Mouse (Mus musculus): Measurements from ENCODE around the gene Pelo.

The Pelo gene

DNA sequence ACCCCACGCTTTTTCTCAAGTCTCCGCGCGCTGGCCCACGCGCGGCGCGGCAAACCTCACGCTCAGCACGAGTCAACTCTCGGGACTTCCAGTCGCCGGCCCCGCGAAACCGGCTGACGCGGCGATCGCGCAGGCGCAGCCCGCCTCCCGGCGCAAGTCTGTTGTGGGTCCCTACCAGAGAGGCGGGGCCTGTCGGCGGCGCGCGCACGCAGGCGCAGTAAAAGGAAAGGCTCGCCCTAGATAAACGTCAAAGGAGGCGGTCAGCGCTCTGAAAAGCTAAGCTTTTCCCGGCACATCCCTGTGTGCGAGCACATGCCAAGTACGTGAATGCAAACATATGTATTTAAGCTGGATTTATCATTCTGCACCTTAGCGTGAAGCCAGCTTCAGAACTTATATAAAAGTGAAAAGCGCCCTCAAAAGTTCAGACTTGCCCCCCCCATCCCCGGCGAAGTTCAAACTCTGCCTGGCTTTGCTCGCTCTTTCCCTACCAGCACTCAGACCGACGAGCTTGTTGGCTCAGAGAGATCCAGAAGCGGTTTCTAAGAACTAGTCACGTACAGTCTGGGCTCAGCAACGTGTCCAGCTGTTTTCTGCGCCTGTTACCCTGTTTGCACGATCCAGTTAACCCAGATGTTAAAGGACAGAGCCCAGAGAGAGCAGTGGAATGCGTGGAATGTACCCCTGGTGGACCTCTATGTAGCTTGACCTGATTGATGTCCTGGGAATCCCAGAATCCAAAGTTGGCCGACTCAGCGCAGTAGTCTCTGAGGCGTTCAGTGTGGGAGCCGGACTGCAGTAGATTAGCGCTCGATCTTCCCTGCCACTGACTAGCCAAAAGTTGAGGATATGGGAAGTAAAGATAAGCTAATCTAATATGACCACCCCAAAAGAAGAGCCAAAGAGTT is at the start of gene Pelo:
Gene Pelo, minus strand, starts transcription at position 118 of the 908 bp plus-strand sequence.
- in situ Hi-C loops (cut with MboI; ENCODE audit: unreplicated experiment in 2 of 2), result no loop called here

DNA sequence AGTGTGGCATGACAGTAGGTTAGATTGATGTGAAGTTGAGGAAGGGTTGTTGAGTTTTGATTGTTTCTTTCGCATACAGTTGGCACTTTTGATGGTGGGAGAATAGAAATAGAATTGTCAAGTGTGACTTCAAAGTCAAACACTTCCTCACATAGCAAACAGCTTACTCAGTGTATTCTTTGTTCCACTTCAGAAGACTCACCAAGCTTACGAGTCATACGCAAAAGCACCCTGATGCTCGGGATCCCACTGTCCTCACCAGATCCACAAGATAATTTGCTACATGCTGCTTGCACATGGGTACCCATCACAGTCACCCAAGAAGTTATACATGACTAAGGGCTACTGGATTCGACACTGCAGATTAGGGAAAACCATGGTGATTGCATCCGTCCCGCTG is 48.5 kb upstream of the Pelo start:
- in situ Hi-C loops (cut with MboI; ENCODE audit: unreplicated experiment in 2 of 2), result no loop called here

DNA sequence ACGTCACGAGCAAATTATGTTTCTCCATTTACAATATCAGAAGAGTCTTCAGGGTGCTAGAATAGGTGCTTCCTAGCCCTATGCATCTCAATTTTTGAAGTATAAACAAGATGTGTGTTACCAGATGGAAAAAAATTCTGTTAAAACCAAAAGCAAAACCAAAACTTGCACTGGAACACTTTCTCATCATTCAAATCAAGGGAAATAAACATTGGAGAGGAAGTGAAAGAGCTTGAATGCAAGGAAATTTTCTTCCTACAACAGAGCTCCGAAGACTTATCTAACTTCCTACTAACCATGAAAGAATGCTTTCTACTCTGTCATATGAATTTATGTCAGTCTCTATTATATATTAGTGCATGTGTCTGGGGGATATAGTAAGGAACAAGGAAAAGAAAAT is 46.8 kb upstream of the Pelo start:
- in situ Hi-C loops (cut with MboI; ENCODE audit: unreplicated experiment in 2 of 2), result no loop called here

DNA sequence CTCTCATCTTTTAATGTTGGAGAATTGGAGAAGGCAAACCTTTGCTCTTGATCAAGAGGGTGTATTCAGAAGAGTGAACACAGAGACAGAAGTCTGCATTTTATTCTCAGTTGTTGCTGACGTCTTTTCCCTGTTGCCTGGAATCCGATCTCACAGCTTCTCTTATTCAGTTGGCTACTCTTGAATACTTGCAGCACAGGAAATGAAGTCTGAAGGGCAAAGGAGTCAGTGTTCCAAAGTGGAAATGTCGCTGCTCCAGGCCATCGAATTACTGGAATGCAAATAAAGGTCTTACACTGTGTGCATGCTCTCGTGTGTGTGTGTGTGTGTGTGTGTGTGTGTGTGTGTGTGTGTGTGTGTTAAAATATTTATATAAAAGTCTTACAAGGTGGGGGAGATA is 42.4 kb upstream of the Pelo start:
- in situ Hi-C loops (cut with MboI; ENCODE audit: unreplicated experiment in 2 of 2), result loop anchor here in 1 of 2 experiments (5.0 kb wide), 1 partner anchor 45 kb away; no protein-coding TSS in a partner anchor

DNA sequence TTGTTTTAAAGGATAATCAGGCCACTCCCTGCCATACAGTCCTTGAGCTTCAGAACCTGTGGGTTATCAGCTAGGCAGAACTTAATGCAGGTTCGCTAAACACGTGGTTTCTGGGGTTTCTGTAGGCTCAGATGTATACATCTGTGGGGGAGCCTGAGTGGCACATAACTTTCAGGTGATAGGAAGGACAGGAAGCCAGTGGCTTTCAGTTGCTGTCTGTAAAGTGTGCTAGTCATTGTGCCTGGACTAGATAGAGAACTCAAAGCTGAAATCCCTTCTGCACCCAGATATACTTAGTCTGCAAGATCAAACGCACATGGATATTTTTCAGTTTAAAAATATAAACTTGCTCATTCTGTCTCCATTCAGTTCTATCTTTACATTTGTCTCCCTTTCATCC is 41.4 kb upstream of the Pelo start:
- in situ Hi-C loops (cut with MboI; ENCODE audit: unreplicated experiment in 2 of 2), result loop anchor here in 1 of 2 experiments (5.0 kb wide), 1 partner anchor 46 kb away; no protein-coding TSS in a partner anchor

DNA sequence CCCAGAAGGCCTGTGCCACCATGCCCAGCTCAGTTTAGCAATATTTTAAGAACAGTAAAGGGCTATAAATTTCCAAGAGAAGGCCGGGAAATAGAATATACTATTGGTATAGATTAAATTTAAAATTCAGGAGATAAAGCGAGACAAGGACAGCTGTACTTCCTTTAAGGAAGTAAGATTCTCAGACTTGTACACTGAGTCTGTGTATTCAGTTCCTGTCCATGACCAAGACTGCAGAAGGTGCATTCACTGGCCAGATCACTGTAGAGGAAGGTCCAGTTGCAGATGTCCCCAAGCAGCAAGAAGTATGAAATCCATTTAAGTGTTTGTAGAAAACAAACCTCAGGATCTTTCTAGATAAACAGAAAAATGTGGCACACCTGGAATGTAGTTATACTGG is 40.0 kb upstream of the Pelo start:
- in situ Hi-C loops (cut with MboI; ENCODE audit: unreplicated experiment in 2 of 2), result loop anchor here in 1 of 2 experiments (5.0 kb wide), 1 partner anchor 47 kb away; no protein-coding TSS in a partner anchor

DNA sequence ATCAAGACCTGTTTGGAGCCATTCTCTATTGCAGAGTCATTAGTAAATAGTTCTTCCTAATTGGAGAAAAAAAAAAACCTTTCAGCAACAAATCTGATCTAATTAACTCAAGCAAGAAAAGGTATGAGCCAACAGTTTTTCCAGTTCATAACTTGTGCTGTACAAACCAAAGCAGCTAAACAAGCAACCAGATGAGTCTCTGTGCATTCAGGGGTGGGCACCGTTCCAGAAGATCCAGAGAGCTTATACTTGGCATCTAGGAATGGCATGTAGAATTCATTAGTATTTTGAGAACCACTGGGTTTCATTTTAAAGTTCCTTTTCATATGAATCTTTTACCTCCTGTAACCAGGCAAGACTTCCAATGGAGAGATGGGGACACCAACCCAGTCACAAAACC is 37.8 kb upstream of the Pelo start:
- in situ Hi-C loops (cut with MboI; ENCODE audit: unreplicated experiment in 2 of 2), result no loop called here

DNA sequence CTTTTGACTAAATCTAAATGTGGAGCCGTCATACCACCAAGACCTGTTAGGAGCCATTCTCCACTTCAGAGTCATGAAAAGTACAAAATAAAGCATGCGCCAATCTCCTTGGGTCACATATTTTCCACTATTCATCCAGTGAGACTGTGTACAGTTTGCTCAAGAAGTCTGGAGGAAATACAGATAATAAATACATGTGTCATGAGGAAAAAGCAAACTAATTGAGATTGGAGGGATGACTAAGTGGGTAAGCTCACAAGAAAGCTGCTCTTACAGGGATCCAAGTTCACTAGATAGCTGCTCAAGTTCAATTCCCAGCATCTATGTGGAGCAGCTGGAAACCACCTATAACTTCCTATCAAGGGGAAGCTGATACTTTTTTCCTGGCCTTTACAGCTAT is 36.5 kb upstream of the Pelo start:
- in situ Hi-C loops (cut with MboI; ENCODE audit: unreplicated experiment in 2 of 2), result no loop called here

DNA sequence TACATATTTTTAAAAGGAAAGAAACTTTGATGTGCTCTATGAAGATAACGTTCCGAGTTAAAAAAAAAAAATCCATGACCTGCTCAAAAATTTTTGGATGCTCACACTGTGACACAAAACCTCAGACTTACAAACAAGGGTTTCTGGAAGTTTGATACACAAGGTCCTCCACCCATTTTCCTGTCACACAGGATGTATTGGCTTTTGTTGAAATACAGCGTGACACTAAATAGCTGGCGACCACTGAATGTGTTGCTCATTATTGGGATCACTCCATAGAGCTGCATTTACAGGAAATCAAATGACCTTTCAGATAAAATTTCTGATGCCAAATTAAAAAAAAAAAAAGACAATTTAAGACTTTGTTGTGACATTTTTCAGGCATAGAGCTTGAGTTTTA is 35.1 kb upstream of the Pelo start:
- in situ Hi-C loops (cut with MboI; ENCODE audit: unreplicated experiment in 2 of 2), result no loop called here

DNA sequence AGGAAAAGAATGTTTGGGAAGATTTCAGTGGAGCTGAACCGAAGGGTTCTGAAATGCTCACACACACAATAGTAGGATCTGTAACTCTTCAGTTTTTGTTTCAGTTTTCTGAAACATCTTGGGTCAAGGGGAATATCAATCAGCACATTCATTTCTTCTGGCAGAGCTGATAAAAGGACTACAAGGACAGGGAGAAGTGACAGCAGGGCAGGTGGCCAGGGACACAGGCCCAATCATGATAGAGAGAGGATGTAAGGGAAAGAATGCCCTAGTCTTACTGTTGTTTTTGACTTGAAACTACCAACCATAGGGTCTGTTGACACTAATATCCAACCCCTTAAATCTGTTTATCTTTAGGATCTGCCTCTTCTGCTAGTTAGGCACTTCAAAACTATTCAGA is 34.5 kb upstream of the Pelo start:
- in situ Hi-C loops (cut with MboI; ENCODE audit: unreplicated experiment in 2 of 2), result no loop called here

DNA sequence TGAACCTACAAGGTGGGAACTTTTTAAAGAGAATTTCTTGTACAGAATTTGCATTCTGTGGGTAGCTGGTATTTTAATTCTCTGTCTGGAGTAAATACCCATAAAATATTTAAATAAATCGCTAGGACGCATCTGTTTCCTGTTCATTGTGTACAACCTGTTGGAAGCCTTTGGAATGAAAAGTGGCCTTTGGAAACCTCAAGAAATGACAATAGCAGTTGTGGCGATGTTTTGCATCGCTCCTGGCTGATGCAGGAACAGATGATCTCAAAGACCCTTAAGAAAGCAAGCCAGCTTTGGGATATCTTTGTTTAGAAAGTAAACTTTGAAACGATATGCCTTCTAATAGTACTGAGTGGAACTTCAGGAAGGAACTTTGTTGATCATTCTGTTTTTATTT is 28.8 kb upstream of the Pelo start:
- in situ Hi-C loops (cut with MboI; ENCODE audit: unreplicated experiment in 2 of 2), result no loop called here

DNA sequence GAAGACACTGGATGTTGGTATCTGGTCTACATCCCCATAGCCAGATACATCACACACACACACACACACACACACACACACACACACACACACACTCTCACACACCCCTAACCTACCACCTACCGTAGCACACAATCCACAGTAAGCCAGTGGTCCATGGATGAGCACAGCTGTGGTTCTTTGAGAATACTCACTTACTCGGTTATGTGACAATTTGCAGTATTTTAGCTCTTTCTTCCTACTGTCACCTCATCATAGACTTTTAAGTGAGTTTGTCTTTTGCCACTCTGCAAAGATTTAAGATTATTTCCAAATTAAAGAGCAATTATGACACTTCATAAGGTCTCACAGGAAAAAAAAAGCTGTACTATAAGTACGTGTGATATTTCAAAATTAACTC is 28.2 kb upstream of the Pelo start:
- in situ Hi-C loops (cut with MboI; ENCODE audit: unreplicated experiment in 2 of 2), result no loop called here

DNA sequence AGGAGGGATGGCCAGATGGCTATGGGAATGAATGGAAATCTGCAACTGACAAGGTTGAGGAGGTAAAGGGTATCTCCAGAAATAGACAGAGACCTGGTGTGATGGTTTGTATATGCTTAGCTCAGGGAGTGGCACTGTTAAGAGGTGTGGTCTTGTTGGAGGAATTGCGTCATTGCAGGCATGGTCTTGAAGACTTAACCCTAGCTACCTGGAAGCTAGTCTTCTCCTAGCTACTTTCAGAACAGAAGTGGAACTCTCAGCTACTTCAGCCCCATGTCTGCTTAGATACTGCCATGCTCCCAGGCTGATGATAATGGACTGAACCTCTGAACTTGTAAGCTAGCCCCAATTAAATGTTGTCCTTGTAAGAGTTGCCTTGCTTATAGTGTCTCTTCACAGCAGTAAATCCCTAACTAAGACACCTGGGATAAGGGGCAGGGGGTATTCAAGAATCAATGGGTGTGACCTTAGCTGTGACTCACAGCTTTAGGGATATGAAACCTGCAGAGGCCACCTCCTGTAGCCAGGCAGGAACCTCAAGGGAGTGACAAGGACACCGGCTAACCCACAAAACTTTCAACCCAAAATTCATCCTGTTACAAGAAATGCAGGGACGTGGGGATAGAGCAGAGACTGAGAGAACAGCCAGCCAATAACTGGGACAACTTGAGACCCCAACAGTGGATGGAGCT is 27.1 kb upstream of the Pelo start:
- in situ Hi-C loops (cut with MboI; ENCODE audit: unreplicated experiment in 2 of 2), result no loop called here

DNA sequence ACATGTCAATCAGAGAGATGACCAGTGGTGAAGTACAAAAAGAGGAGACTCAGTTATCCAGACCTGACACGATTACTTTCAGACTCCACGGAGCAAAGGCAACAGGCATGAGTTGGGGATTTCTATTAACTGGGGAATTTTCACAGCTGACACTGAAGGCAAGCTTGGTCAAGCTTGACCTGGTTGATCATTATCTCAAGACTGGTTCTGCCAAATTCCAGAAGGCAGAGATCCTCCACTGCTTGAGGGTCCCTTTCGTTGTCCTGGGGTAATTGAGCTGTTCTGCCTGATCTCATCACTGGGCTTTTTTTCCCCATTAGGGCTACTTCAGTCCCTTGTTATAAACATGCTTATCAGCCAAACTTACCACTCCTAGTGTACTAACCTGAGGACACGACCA is 19.6 kb upstream of the Pelo start:
- in situ Hi-C loops (cut with MboI; ENCODE audit: unreplicated experiment in 2 of 2), result no loop called here

DNA sequence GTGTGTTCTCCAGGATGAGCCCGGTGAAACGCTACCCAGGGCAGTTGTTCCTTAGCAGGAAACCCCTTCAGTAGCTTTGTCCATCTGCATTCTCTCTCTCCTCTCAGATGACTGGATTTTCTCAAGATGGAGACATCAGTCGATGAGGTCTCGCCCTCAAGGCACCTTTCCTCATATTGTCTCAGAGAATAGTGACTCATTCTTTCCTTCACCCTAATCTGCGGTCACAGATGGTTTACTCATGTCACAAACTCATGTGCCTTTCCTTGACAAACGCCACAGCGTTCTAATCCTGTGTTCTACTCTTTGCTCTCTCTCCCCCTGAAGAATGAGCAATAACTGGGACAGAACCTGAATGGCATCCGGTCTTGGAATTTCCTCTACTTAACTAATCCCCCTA is 17.4 kb upstream of the Pelo start:
- in situ Hi-C loops (cut with MboI; ENCODE audit: unreplicated experiment in 2 of 2), result no loop called here

DNA sequence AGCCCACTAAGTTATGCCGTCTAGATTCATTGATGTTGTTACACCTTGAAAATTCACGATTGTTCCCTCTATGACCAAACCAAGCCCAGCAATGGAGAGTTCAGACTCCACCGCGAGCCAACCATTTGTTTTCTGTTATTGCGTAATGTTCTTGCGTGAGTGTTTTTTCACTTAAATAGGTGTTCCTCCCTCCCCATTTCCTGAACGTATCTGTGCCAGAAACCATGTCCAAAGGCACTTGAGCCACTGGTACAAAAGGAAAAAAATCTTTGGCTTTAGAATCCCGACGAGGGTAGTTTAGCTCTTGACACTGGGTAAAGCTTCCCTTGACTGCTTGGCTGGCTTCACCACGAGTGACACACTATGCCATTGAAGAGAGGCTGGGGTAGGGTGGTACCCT is 16.2 kb upstream of the Pelo start:
- in situ Hi-C loops (cut with MboI; ENCODE audit: unreplicated experiment in 2 of 2), result no loop called here

DNA sequence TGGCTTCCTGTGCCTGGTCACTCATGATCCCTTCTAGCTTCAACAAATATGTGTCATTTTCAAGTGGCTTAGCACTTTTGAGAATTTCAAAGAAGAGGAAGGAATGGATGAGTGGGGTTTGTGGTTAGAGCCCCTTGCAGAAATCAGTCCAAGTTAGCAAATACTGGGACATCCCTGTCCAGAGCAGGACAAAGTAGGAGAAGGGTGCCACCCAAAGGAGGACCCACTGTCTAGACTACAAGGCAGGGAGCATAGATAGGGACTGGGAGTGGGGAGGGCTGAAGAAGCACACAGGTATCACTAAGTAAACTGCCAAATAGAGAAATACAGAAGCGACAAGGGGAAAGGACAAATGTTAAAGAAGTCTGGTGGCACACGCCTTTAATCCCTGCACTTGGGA is 12.8 kb upstream of the Pelo start:
- in situ Hi-C loops (cut with MboI; ENCODE audit: unreplicated experiment in 2 of 2), result no loop called here

DNA sequence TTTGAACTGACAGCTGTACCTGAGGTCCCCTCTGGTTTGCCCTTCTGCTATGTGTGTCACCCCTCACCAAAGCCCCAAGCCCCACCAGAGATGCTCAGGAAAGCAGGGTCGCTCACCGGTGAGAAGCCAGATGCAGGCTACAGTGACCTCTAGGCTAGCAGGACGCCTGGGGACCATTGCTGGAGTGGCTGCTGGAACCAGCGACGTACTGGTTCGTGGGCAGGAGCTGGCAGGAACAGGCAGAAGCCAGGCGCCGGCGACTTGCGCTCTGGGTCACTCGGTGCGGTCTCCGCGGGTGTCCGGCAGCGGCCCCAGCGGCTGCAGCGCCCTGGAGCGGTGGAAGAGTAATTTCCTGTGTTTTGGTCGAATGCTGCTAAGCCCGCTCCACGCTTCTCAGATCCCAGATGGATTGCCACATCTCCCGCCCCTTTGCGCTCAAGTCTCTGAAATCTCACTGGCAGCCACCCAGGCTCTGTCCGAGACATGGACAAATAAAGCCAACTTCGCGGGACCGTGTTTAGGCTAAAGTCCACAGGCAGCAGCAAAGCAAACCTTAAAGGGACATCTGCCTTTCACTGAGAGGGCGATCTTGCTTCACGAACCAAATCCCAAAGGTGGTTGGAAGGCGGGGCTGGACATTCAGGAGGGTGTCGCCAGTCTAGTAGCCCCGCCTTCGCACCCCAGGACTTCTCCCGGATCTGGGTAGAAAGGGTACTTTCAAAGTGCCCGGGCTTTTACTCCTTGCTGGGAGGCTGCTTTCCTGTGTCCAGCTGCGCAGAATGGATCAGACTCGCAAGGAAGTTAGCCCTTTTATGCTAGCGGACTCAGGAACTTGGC is 11.6 kb upstream of the Pelo start, which contains the start of the genes Gm49395 and Itga1:
Gene Gm49395, minus strand, starts transcription at position 567 of the 837 bp plus-strand sequence.
Gene Itga1, minus strand, starts transcription at position 610 of the 837 bp plus-strand sequence.
- in situ Hi-C loops (cut with MboI; ENCODE audit: unreplicated experiment in 2 of 2), result no loop called here

DNA sequence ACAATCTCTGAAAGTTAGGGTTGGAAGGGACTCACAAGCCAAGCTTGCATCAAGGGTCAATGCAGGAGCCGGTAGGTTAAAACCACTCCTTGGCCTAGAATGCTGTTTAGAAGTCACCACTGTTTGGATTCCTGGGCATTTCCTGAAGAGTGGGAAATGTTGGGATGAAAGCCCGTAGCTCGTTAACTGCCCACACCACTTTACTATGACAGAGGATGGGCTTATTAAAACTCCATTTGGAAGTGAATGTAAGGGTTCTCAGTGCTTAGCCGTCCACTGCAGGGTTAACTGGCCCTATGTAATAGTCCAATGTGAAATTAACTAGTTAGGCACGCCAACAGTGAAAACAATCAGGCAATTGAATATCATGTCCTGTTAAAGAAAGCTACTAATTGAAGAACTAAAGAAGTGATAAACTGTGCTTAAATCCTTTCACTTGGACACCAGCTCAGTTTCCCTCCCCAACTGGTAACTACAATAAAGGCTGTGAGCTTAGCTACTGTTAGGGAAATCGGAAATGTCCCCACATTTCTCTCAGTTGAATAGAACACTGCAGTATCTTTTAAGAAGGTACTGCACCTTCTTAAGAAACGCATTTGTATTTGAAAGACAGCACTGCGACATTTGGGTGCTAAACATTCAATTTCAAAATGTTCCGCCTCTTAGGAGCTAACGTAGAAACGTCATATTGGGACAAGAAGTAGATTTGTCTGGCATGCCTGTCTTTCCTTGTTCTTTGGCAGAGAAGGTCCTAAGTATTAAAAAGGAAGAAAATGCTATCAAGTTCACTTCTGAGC is 10.6 kb upstream of the Pelo start:
- in situ Hi-C loops (cut with MboI; ENCODE audit: unreplicated experiment in 2 of 2), result no loop called here

DNA sequence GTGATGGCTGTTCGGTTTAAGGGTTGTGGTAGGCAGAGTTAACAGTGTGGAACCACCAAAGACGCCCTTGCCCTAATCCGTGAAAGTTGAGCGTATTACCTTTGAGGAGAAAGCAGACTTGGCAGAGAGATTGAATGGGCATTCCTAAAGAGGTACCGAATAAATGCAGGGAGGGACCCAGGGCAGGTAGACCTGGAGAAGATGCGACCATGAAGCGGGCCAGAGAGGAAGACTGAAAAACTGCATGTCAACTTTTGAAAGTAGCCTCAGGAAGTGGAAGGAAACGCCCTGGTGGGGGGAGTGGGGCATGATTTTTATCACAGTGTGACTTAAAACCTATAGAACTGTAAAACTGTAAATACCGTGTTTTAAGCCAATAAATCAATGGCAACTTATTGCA is 9.4 kb upstream of the Pelo start:
- in situ Hi-C loops (cut with MboI; ENCODE audit: unreplicated experiment in 2 of 2), result no loop called here
